Mouse (Mus musculus): Measurements from ENCODE around the gene Flg. TPM values are rescaled to one million over a fixed set of nuclear protein-coding genes. Genes with fewer than 3 reads are reported as not detected.

Gene Flg
- polyA plus RNA-seq (2014; fragmentation: Illumina TruSeq; extraction: RNeasy Lipid Tissue Mini Kit (QIAGEN cat#74804); ENCODE audit: insufficient read depth, low read depth, low replicate concordance): not detected

GRCm38 (mm10) chr3:93273223-93273622 is at the start of gene Flg:
Gene Flg, plus strand, starts transcription at chr3:93273523.

GRCm38 (mm10) chr3:93319449-93319848 is 46.1 kb downstream of the Flg start, which contains the start of gene Hrnr:
Gene Hrnr, plus strand, starts transcription at chr3:93319749.

Other genes with a start within 250 kb of the Flg start
- not detected for gene Gm4858, start 204.7 kb upstream of the Flg start, polyA plus RNA-seq (2014; fragmentation: Illumina TruSeq; extraction: RNeasy Lipid Tissue Mini Kit (QIAGEN cat#74804); ENCODE audit: insufficient read depth, low read depth, low replicate concordance)
- gene Crnn, start 128.7 kb upstream of the Flg start, polyA plus RNA-seq (2014; fragmentation: Illumina TruSeq; extraction: RNeasy Lipid Tissue Mini Kit (QIAGEN cat#74804); ENCODE audit: insufficient read depth, low read depth, low replicate concordance): not detected
- not detected for gene Flg2, start 76.2 kb upstream of the Flg start, polyA plus RNA-seq (2014; fragmentation: Illumina TruSeq; extraction: RNeasy Lipid Tissue Mini Kit (QIAGEN cat#74804); ENCODE audit: insufficient read depth, low read depth, low replicate concordance)
- not detected for gene Hrnr, start 46.2 kb downstream of the Flg start, polyA plus RNA-seq (2014; fragmentation: Illumina TruSeq; extraction: RNeasy Lipid Tissue Mini Kit (QIAGEN cat#74804); ENCODE audit: insufficient read depth, low read depth, low replicate concordance)
- 0.63 TPM for gene Rptn, start 120.2 kb downstream of the Flg start, polyA plus RNA-seq (2014; fragmentation: Illumina TruSeq; extraction: RNeasy Lipid Tissue Mini Kit (QIAGEN cat#74804); ENCODE audit: insufficient read depth, low read depth, low replicate concordance)
- 0.97 TPM for gene Tchh, start 168.8 kb downstream of the Flg start, polyA plus RNA-seq (2014; fragmentation: Illumina TruSeq; extraction: RNeasy Lipid Tissue Mini Kit (QIAGEN cat#74804); ENCODE audit: insufficient read depth, low read depth, low replicate concordance)
- not detected for gene Tchhl1, start 195.2 kb downstream of the Flg start, polyA plus RNA-seq (2014; fragmentation: Illumina TruSeq; extraction: RNeasy Lipid Tissue Mini Kit (QIAGEN cat#74804); ENCODE audit: insufficient read depth, low read depth, low replicate concordance)
- 1,443 TPM for gene S100a11, start 247.0 kb downstream of the Flg start, polyA plus RNA-seq (2014; fragmentation: Illumina TruSeq; extraction: RNeasy Lipid Tissue Mini Kit (QIAGEN cat#74804); ENCODE audit: insufficient read depth, low read depth, low replicate concordance)

Measured in lung, adult 10 weeks (tissue).